Mouse (Mus musculus) WW6 (cell line): ENCODE data around the gene Mag.

Source experiments
- DNase-seq: peaks from one replicate; pipeline ENCODE4 v3.0.0-alpha.2; 2013; ENCODE audit warnings: low read depth, low spot score

The Mag gene

DNA sequence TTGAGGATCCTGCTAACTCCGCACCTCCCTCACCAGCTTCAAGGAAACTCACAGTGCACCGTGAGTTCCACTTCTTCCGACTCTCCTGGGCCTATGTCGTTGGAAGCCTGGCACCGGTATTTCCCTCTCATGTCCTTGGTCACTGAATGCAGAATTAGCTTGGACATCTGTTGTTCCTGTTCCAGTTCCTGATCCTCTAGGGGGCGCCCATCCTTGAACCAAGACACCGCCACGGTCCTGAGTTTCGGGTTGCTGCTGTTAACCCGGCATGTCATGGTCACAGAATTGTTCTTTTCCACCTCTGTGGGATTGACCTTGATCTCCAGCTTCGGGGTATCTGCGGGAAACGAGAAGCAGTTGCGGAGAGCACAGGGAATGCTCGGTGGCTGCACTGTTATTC is 41.6 kb downstream of the Mag start:
- peak; percentile 61 for DNase-seq

- no peak for DNase-seq
Observed at GRCm38 (mm10) chr7:30863386-30863785, 51.3 kb downstream of the Mag start.

GRCm38 (mm10) chr7:30861464-30861863 is 53.2 kb downstream of the Mag start, which contains the start of gene Ffar1:
Gene Ffar1, minus strand, starts transcription at chr7:30861564.
- DNase-seq = no peak

GRCm38 (mm10) chr7:30859635-30860402 is 54.9 kb downstream of the Mag start:
- peak; percentile 58 for DNase-seq

GRCm38 (mm10) chr7:30859290-30859634 is 55.4 kb downstream of the Mag start:
- peak; percentile 59 for DNase-seq

GRCm38 (mm10) chr7:30857746-30858145 is 56.9 kb downstream of the Mag start:
- DNase-seq = no peak

- DNase-seq = no peak
Observed at GRCm38 (mm10) chr7:30856078-30856477, 58.6 kb downstream of the Mag start, which contains the start of gene Ffar3. Gene Ffar3, minus strand, starts transcription at chr7:30856178.

GRCm38 (mm10) chr7:30851421-30851820 is 63.3 kb downstream of the Mag start:
- DNase-seq = no peak
